Mouse (Mus musculus): ENCODE results near the gene Igsf21.

Igsf21 gene

GRCm38 (mm10) chr4:139977308-139977781 lies 269.2 kb downstream of the Igsf21 start:
- DNase-seq (ENCODE audit: low spot score), result peak; percentile 18

Measured in lung, postnatal 25 days (tissue).